Mouse (Mus musculus) liver, embryonic 16.5 days (tissue): ENCODE measurements around the gene E2f1. TPM values are rescaled to one million over a fixed set of nuclear protein-coding genes. Genes with fewer than 3 reads are reported as not detected.
A peak's percentile ranks its signal among the peaks of the same experiment; 100 is the strongest.

Experiments used
- ATAC-seq: fragments of 200-750 bp; cut with Nextera tagmentation; 2 replicates; pipeline ENCODE4 v1.8.0; 2017; ENCODE audit warnings: low read depth, mild to moderate bottlenecking, moderate number of reproducible peaks, moderate library complexity
- H3K27ac ChIP-seq: fragments of 300-500 bp; sonication (generic); 2 replicates; pipeline ENCODE4 v1.5.1; 2014; ENCODE audit warnings: mild to moderate bottlenecking, low read length
- H3K27me3 ChIP-seq: fragments of 300-500 bp; sonication (generic); 2 replicates; pipeline ENCODE4 v1.6.1; 2014; ENCODE audit warnings: low read depth, low read length, mixed read lengths; ENCODE audit not compliant: control insufficient read depth, insufficient read depth
- H3K36me3 ChIP-seq: fragments of 300-500 bp; sonication (generic); 2 replicates; pipeline ENCODE4 v1.6.1; 2014; ENCODE audit warnings: mild to moderate bottlenecking; ENCODE audit not compliant: control insufficient read depth, insufficient read depth
- H3K4me1 ChIP-seq: fragments of 300-500 bp; sonication (generic); 2 replicates; pipeline ENCODE4 v1.6.1; 2014; ENCODE audit warnings: low read depth, low read length, mixed read lengths; ENCODE audit not compliant: control insufficient read depth
- H3K4me2 ChIP-seq: fragments of 300-500 bp; sonication (generic); 2 replicates; pipeline ENCODE4 v1.6.1; 2014; ENCODE audit warnings: low read depth, low read length, mixed read lengths
- H3K4me3 ChIP-seq: fragments of 300-500 bp; sonication (generic); 2 replicates; pipeline ENCODE4 v1.5.1; 2014; ENCODE audit warnings: low read depth, mild to moderate bottlenecking, low read length
- H3K9ac ChIP-seq: fragments of 300-500 bp; sonication (generic); 2 replicates; pipeline ENCODE4 v1.6.1; 2014; ENCODE audit warnings: low read depth, low read length
- H3K9me3 ChIP-seq: fragments of 300-500 bp; sonication (generic); replicated peaks from 2 replicates; pipeline ENCODE4 v1.6.1; 2016; ENCODE audit warnings: low read length; ENCODE audit not compliant: control insufficient read depth
- WGBS: fragments of 180-500 bp; shearing (Covaris S2); extraction: QIAGEN DNeasy Blood & Tissue Kit; methylation state at CpG from one replicate; pipeline ENCODE4 v1.1.7; 2014; ENCODE audit not compliant: insufficient replicate concordance; 5-methylcytosine and 5-hydroxymethylcytosine counted together
- polyA plus RNA-seq: library from polyadenylated mRNA; unstranded; fragments of >200 nt; fragmentation: Nextera tagmentation; extraction: Ambion mirVana; gene quantifications from 2 replicates; pipeline ENCODE4 v1.2.1, GENCODE M21; 2015

Gene E2f1
- polyA plus RNA-seq, 1 experiment from 2014 or later, result 14.5 TPM

DNA sequence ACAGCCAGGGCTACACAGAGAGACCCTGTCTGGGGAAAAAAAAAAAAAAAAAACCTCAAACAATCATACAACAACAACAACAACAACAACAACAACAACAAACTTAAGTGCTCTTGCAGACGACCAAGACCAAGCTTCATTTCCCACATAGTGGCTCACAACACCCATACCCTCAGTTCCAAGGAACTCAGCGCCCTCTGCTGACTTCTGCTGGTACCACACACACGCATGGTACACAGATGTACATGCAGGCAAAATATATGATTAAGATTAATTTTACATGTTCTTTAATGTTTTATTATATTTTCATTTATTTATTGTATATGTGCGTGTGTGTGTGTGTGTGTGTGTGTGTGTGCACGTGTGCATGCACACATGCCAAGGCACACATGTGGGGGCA lies 16.7 kb upstream of the E2f1 start:
- no peak for ATAC-seq
- Histone ChIP-seq H3K27ac (no peak overlapping the region), H3K9ac (no peak overlapping the region), H3K9me3 (no peaks in the 10 kb centered on the region), H3K4me1 (peaks cover 12% of the 10 kb centered on the region), H3K4me2 (no peak overlapping the region), H3K27me3 (no peaks in the 10 kb centered on the region), H3K4me3 (no peak overlapping the region), H3K36me3 (peaks cover 16% of the 10 kb centered on the region)
- 68% methylated on average over 5 of the region's 5 CpGs for WGBS

DNA sequence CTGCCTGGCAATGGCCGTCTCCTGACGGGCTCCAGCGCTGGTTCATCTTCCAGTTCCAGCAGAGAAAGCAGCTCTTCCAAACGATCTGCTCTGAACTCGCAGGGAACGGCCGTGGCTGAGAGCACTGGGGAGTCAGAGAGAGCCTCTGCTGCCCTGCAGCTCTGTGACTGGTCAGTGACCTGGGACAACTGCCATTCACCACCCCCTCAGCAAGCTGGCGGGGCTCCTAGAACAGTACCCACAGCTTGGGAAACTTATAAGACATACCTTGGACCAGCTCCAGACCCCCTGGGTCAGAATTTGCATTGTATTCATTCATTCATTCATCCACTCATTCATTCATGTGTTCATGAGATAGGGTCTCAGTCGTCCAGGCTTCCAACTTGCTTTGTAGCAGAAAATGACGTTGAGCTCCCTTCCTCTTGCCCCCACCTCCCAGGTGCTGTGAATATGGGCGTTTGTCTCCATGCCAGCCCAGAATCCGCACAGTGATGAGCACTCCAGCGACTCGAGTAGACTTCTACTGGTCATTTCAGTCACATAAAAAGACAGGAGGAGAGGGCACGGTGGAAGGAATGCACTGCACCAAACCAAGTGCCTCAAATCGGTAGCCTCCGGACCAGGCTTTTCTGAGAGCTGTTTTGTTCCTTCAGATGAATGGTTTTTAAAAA lies 15.4 kb upstream of the E2f1 start:
- WGBS, result 65% methylated on average over 17 of the region's 17 CpGs
- Histone ChIP-seq H3K27me3 (no peaks in the 10 kb centered on the region), H3K4me2 (no peak overlapping the region), H3K36me3 (peaks cover 14% of the 10 kb centered on the region), H3K27ac (no peak overlapping the region), H3K9me3 (no peaks in the 10 kb centered on the region), H3K4me3 (no peak overlapping the region), H3K4me1 (peaks cover 12% of the 10 kb centered on the region), H3K9ac (no peak overlapping the region)
- ATAC-seq, result no peak

DNA sequence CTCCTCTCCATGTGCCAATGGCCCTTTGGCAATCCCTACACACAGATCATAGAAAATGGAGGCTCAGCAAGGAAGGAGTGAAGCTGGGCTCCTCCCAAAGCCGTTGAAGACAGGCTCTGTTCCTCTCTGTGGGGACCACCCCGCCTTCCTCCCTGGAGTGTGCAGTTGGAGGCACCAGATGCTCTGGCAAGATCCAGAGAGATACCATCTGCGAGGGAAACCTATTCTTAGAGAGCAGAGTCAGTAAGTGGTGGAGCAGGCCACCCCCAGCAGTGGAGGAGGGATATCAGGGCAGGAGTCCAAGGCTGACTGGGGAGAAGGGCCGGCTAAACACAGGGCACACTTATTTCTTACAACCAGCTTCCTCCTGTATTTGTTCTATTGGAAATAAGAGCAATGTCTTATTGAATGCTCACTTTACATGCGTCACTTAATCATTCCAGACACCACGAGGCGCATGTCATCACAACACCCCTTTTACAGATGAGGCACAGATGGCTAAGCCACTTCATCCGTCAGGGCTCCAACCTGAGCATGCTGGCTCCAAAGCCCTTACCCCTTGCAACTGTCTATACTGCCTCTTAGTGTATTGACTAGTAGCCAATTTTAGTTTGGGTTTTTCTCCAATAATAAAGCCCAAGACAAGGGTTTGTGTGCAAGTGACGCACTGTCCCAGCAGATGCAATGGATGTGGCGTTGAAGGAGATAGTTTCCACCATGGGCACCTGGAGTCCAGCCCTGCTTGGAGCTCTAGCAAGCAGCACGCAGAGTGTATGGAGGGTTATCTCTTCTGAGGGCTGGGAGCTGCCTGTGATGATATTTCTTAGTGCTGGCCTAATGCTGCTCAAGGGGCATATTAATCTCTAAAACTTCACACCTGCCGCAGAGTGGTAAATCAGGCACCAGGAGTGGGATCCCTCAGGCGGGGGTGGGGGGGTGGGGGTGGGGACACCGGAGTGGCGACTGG lies 14.5 kb upstream of the E2f1 start:
- no peak overlapping the region for H3K4me3 ChIP-seq
- H3K4me1 ChIP-seq, result peaks cover 12% of the 10 kb centered on the region
- peak; percentile 35 for ATAC-seq
- peaks cover 14% of the 10 kb centered on the region for H3K36me3 ChIP-seq
- H3K9ac ChIP-seq, result no peak overlapping the region
- 40% methylated on average over 15 of the region's 15 CpGs for WGBS
- H3K27ac ChIP-seq, result no peak overlapping the region
- H3K4me2 ChIP-seq, result no peak overlapping the region
- H3K9me3 ChIP-seq, result no peaks in the 10 kb centered on the region
- H3K27me3 ChIP-seq, result no peaks in the 10 kb centered on the region

DNA sequence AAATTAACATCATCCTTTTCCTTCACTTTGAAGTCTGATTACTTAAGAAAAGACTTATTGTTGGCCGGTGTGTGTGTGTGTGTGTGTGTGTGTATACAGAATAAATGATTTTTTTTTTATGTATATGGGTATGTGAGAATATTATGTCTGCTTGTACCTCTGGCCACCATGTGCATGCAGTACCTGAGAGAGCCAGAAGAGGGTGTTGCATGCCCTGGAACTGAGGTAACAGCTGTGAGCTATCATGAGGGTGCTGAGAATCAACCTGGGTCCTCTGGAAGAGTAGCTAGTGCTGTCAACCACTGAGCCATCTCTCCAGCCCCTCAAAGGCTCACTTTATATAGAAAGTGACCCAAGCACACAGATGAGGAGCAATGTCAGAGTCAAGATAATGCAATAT lies 11.7 kb upstream of the E2f1 start:
- no peaks in the 10 kb centered on the region for H3K36me3 ChIP-seq
- 89% methylated on average over 1 of the region's 1 CpGs for WGBS
- no peaks in the 10 kb centered on the region for H3K27me3 ChIP-seq
- no peak overlapping the region for H3K4me3 ChIP-seq
- no peak overlapping the region for H3K9ac ChIP-seq
- no peak for ATAC-seq
- no peak overlapping the region for H3K4me2 ChIP-seq
- no peaks in the 10 kb centered on the region for H3K9me3 ChIP-seq
- peaks cover 12% of the 10 kb centered on the region for H3K4me1 ChIP-seq
- H3K27ac ChIP-seq, result no peak overlapping the region

DNA sequence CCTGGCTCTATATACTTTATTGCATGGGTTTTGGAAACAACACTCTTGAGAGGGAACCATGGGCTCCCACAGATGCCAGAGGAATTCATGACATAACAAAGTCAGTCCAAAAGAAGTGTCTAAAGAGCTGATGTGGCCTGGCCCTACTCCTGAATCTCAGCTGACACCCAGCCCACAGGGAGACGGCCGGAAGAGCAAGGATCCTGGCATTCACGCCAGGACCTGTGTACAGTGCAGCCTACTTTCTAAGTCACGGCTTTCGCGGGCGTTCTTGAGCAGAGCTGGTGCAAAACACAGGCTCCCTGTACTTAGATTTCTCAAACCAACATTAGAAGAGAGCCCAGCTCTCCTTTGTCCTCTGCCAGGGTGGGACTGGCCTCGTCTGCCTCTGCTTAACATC lies 10.9 kb upstream of the E2f1 start:
- Histone ChIP-seq H3K9ac (no peak overlapping the region), H3K4me3 (no peak overlapping the region), H3K9me3 (no peaks in the 10 kb centered on the region), H3K4me2 (no peak overlapping the region), H3K36me3 (no peaks in the 10 kb centered on the region), H3K27me3 (no peaks in the 10 kb centered on the region), H3K27ac (no peak overlapping the region), H3K4me1 (peaks cover 12% of the 10 kb centered on the region)
- 81% methylated on average over 8 of the region's 8 CpGs for WGBS
- no peak for ATAC-seq

DNA sequence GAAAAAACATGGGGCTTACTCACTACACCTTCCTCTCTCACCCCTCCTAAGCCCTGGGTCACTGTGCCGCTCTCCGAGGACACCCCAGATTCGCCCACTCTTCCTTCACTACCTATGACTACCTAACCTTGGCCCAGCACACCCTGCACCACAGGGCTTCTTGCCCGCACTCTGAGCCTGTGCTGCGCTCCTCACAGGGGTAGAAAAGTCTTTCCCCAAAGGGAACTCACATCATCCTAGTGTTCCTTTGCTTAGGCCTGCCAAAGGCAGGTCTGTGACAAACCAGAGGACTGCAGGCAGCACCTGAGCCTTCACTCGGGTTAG lies 8.0 kb upstream of the E2f1 start:
- H3K27me3 ChIP-seq, result no peaks in the 10 kb centered on the region
- WGBS, result 82% methylated on average over 6 of the region's 6 CpGs

DNA sequence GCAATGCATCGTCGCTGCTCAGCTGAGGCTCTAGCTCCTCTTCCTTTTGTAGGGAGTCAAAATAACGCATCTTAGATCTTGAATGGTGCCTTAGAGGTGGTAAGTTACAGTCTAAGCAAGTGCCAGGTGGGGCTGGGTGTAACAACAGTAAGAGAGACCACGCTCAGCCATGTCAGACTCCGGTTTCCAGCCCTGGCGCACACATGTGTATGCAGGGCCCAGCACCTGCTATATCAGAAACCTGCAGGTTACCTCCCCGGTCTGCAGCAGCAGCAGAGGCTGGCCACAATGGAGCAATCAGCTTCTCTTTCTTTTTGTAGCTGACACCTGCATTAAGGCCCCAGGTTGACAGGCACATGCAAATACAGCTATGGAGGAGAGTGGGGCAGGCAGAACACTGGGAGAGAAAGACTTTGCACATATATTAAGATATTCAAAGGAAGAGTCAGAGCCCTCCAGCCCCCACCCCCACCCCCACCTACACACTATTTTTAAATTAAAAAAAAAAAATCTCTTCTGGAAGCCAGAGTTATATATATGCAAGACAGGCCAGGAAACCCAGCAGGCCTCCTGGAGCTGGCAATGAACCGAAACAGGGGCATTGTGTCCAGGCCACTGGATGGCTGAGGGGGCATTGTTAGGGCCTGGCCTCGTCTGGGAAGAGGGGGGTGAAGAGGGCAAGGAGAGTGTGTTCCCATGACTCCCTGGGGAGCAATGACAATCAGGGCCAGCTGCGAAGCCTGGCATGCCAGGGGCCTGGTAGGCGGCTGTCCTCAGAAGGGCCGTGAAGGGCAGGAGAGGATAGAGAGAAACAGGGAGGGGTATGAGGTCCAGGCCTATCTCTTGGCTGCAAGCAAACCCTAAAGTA lies 7.4 kb upstream of the E2f1 start:
- Histone ChIP-seq H3K36me3 (no peaks in the 10 kb centered on the region), H3K4me2 (no peak overlapping the region), H3K27ac (no peak overlapping the region), H3K4me3 (no peak overlapping the region), H3K9me3 (no peaks in the 10 kb centered on the region), H3K4me1 (no peaks in the 10 kb centered on the region), H3K27me3 (no peaks in the 10 kb centered on the region), H3K9ac (no peak overlapping the region)
- ATAC-seq, result no peak
- 62% methylated on average over 12 of the region's 12 CpGs for WGBS

More for the DNA sequence above, 8.0 kb upstream of the E2f1 start:
- Histone ChIP-seq H3K36me3 (no peaks in the 10 kb centered on the region), H3K9ac (no peak overlapping the region), H3K4me1 (no peaks in the 10 kb centered on the region), H3K9me3 (no peaks in the 10 kb centered on the region), H3K4me2 (no peak overlapping the region), H3K4me3 (no peak overlapping the region), H3K27ac (no peak overlapping the region)
- no peak for ATAC-seq

DNA sequence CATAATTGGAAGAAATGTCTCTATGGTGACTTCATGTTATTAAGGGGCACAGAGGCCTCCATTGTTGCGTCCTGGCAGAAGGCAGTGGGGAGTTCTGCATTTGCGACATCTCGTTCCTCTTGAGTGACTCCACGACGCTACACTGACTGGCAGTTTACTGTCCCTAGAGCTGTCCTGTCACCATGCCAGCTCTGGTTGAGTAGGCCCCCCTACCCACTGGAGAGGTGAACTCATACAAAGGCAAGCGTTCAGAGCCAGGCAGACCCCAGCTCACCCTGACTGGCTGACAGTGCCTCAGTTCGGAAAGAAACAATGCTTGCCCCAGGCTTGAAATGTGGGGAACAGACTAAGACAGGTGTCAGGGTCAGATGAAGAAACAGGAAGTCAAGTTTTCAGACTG lies 4.6 kb upstream of the E2f1 start:
- Histone ChIP-seq H3K9ac (no peak overlapping the region), H3K9me3 (no peaks in the 10 kb centered on the region), H3K27ac (peak overlapping the region; percentile 40; the same call in 1 of the 2 replicates), H3K36me3 (no peaks in the 10 kb centered on the region), H3K27me3 (no peaks in the 10 kb centered on the region), H3K4me3 (no peak overlapping the region), H3K4me1 (peaks cover 14% of the 10 kb centered on the region), H3K4me2 (no peak overlapping the region)
- WGBS, result 52% methylated on average over 7 of the region's 7 CpGs
- ATAC-seq, result no peak
